Mouse (Mus musculus) right cerebral cortex, postnatal 25 days (tissue): Measurements from ENCODE around the gene Yod1.

Source experiments
- DNase-seq: peaks from one replicate; pipeline ENCODE4 v3.0.0; 2022

Yod1 gene

GRCm38 (mm10) chr1:130732706-130733658 is 15.9 kb downstream of the Yod1 start:
- no peak for DNase-seq

DNA sequence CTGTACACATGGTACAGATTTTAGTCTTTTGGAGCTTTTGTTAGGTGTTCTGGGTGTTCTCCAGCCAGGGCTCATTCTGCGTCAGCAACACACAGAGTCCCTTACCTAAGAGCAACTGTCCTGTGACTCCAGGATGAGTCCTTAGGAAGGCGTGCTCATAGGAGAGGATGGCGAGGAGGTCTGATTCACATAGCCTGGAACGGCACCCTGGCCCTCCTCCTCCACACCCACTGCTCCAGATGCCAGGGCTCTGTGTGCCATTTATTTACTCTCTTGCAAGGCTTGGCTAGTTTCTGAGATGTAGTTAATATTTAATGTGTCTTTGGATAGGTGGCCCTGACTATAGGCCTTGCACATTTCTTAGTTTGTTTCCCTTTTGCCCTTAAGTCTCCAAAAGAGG is 16.5 kb downstream of the Yod1 start:
- peak; percentile 19 for DNase-seq

GRCm38 (mm10) chr1:130734452-130734851 is 17.3 kb downstream of the Yod1 start:
- DNase-seq = no peak

DNA sequence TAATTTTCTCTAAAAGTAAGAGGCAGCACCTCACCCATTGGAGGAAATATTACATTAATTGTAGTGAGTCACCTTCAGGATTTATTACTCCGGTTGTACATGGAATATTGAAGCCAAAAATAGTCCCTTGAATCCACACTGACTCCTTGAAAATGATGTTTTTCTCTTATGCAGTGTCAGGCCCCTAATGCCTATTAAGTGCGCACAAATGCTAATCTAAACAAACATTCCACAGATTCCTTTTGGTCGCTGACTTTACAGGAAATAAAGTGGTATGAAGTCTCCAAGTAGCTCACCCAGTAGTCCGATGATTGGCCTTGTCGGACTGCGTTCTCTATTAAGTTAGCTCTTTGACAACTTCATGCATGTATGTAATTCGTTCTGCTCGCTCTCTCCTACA is 17.7 kb downstream of the Yod1 start:
- no peak for DNase-seq

DNA sequence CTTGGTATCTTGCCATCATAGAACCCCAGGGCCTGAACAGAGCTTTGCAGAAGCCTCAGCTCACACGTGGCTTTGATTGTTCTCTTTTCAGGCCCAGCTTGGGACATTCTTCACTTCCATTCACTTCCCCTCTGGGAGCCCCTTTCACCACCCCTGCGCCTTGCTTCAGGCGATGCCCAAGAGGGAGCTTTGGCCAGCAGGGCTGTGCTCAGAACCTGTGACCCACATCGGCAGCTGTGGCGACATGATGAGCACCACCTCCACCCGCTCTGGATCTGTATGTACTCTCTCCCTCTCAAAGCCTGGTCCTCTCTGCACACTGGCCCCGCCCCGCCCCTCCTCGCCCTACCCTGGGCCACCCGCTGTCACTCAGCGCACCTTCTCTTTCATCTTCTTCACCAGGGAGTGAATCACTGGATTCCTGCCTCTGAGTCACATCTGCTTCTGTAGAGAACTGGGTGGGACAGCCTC is 20.3 kb downstream of the Yod1 start:
- DNase-seq = no peak

DNA sequence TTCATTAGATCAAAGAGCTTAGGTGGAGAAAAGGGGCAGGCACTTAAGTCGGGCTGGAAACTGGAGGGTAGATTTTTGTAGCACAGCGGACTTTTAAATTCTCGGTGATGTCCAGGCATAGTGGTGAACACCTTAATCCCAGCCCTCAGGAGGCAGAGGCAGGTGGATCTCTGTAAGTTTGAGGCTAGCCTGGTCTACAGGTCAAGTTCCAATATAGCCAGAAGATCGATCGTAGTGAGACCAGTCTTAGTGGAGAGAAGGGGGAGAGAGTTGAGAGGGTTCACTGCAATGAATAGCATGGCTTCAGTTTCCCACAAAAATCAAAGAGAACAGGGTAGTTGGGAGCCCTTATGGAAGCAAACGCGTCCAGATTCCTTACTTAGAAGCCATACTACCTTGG is 20.8 kb downstream of the Yod1 start:
- DNase-seq = no peak

DNA sequence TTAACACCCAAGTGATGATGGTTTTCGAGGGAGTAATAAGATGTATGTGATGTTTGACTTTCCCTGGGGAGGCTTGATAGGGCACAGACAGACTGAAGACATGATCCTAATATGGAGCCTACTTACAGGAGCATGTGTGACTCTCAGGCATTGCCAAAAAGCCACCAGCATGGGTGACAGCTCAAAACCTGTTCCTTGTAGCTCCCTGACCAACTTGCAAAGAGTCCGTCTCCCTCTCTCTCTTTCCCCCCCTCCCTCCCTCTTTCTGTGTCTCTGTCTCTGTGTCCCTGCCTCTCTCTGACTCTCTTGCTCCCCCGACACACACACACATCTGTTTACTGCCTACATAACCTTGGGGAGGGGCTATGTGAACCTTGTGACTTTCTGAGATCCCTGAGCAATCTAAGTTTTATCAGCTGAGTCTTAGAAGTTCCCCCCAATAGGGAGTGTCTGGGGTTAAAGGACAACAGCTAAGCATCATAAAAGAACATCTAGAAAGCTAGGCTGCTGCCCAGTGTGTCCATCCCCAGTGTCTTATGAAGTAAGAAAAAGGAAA is 21.5 kb downstream of the Yod1 start:
- DNase-seq = no peak

DNA sequence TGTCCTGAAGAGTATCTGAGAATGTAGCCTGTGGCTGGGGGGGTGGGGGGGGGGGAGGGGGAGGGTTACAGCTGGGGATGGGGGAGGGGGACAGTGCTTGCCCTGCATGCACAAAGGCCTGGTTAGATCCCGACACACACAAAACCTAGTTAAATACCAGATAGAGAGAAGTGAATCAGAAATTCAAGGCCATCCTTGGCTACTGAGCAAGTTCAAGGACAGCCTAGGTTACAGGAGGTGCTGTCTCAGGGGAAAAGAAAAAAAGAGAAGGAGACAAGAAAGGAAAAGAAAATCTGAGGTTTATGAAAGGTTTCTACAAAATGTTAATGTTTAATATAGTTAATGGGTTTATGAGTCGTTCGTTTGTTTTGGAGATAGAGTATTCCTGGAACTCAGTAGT is 22.5 kb downstream of the Yod1 start:
- DNase-seq = no peak

DNA sequence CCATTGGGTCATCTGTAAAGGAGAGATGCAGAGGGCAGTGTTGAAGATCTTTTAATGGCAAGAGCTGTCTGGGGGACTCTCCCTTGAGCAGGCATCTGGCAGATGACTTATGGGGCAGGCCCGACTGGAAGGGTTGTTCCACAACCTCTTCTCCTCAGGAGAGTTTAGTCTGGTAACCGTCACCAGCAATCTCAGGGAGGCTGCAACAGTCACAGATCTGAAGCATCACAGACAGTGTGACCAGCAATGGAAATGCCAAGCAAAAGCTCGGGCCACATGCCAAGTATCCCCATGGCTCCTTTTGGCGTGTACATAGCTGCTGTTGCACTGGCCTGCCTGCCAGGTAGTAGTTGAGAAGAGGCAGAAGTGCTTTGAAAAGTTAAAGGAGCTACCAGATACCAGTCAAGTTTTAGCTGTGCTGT is 23.1 kb downstream of the Yod1 start:
- DNase-seq = no peak

GRCm38 (mm10) chr1:130740781-130741720 is 23.9 kb downstream of the Yod1 start:
- DNase-seq = peak; percentile 56

DNA sequence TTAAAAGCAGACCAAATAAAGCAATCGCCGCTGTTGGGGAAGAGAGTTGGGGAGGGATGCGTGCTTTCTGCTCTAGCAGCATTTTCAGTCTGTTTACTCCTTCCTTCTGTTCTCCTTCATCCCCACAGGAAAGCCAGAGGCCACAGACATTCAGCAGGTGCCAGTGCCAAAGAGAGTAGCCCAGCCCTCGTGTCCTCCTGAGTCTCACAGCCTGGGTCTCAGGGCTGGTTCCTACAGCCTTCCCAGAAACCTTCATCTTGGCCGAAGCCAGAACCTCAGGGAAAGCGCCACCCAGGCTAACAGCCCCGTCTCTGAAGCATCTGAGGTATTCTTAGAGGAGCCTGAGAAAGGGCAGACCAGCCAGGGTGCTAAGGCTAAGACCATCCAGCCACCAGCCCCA is 25.1 kb downstream of the Yod1 start:
- no peak for DNase-seq

- DNase-seq = no peak
Measured at GRCm38 (mm10) chr1:130743775-130744174, 26.6 kb downstream of the Yod1 start.

GRCm38 (mm10) chr1:130744217-130744616 is 27.1 kb downstream of the Yod1 start:
- no peak for DNase-seq

DNA sequence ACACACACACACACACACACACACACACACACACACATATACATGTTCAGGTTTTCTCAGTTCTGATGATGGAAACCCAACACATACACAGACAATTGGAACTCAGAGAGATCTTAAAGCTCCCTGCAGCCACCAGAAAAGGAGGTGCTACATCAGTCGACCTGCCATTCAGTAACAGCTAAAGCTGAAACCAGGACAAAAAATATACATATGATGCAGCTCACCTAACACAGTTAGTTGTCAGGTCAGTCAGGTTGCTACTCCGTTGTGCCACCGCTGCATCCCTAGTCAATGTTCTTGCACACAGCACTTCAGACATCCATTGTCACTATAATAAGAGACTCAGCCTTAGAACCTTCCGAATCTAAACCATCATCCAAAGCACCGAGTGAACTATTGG is 27.8 kb downstream of the Yod1 start:
- no peak for DNase-seq

DNA sequence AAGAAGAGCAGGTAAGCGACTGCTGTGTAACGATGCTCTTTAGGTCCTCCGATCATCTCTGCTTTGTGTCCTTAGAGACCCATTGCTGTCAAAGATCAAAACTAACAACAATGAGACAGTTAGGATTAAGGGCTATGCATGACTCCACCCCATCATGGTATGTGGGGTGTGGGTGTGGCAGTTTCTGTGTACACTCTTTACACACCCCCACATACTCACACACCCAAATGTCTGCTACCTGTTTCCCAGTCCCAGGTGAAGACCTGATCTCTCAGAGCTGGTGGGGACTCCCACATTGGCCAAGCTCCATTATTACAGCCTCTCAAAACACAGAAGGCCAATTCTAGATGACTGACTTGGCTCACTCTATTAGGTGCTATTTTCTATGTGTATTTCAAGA is 28.5 kb downstream of the Yod1 start:
- DNase-seq = no peak

- no peak for DNase-seq
Measured at GRCm38 (mm10) chr1:130746819-130747218, 29.7 kb downstream of the Yod1 start.

DNA sequence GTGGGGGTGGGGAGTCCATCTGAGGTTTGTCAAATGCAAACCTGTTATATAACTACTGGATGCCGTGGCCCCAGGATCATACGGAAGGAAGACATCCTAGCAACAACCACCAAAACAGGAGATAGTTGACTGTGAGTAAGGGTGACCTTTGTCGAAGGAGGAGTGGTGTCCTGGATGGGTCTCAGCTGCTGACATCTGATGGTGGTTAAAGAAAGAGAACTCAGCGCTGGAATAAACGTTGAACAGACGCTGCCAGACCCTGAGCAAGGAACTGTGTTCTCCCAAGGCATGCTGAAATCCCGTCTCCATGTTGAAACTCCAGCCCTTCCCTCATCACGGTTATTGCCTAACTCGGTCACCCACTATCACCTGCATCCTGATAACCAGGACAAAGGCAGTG is 42.6 kb downstream of the Yod1 start:
- DNase-seq = no peak

DNA sequence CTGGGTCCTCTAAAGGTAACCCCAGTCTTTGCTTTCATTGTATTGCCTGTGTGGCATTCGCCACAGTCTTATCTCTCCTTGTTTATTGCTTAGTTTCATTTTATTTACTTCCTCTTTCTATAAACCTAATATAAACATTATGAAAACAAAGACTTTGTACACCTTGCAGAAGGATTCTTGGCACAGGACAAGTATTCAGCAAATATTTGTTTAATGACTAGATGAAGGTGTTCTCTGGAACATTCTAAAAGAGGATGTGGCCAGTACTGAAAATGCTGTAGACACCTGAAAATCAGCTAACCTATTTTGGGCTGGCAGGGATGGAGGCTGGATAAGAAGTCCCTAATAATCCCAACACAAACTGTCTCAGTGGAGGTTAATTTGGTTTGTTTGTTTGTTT is 44.5 kb downstream of the Yod1 start:
- DNase-seq = no peak

- no peak for DNase-seq
Measured at GRCm38 (mm10) chr1:130762045-130762760, 45.1 kb downstream of the Yod1 start.

- DNase-seq = no peak
Measured at GRCm38 (mm10) chr1:130764027-130764461, 46.9 kb downstream of the Yod1 start.

DNA sequence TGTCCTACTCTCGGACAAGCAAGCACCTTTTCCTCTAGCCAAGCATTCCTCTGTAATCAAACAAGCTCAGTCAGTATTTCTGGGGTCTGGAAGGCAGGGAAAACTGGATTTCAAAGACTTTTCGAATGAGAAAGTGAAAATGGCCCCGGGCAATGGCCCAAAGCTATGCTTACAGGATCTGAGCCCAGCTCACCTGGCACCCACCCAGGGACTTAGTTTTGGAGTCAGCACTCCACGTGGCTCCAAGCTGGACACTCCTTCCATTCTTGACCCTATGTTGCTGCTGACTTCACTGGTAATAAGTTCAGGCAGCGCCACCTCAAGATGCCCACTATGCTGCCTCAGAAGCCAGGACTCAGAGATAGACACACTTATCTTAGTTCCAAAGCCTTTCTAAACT is 49.9 kb downstream of the Yod1 start:
- no peak for DNase-seq

DNA sequence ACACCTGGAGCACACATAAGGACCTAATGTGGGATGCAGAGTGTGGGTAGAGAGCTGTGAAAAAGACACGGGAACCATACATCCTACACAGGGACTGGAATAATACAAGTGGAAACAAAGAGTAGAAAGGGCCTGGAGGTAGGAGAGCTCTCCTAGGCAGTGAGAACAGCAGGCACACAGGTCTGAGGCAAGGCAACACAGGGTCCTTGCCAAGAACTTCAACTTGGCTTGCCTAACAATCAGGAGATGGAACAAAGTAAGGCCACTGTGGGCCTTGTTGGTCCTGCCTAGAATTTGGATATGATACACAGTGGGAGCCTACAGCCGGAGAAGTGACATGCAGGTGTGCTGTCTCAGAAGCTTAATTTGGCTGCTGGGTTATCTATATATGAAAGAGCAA is 52.8 kb downstream of the Yod1 start:
- DNase-seq = no peak

DNA sequence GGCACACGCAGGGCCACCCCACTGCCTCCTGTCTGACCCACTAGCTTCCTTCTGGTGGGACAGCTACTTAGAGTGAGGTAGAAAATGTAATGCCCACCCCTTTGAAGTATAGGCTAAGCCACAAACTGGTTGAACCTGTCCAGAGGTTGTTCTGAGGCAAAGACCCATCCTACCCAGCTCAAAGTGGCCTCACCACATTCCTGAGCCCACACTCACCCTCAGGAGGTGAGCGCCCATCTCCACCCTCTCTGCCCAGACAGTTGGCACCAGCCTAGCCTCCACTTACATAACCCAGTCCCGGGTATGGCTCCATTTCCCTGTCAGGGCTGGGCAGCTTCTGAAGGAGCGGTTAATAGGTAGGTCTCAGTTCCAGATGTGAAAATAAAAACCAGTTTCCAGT is 53.4 kb downstream of the Yod1 start:
- no peak for DNase-seq
